Mouse (Mus musculus) lung, postnatal 25 days (tissue): ENCODE measurements at regions not wholly inside any gene's neighbourhood (a gene's known extent, or its start where the extent isn't known, plus 50 kb on each side); places are given as distances from the start of the nearest gene placed in this dataset.

Experiments used
- DNase-seq: peaks from one replicate; pipeline ENCODE4 v3.0.0; 2022; ENCODE audit warnings: low spot score

GRCm38 (mm10) chr13:107389535-107390150, 367.7 kb upstream of the Kif2a start:
- no peak for DNase-seq

- DNase-seq = peak; percentile 41
These were observed 367.1 kb upstream of the Kif2a start for GRCm38 (mm10) chr13:107389074-107389473.

- DNase-seq = no peak
These were observed 356.1 kb upstream of the Kif2a start for GRCm38 (mm10) chr13:107378076-107378475.

DNA sequence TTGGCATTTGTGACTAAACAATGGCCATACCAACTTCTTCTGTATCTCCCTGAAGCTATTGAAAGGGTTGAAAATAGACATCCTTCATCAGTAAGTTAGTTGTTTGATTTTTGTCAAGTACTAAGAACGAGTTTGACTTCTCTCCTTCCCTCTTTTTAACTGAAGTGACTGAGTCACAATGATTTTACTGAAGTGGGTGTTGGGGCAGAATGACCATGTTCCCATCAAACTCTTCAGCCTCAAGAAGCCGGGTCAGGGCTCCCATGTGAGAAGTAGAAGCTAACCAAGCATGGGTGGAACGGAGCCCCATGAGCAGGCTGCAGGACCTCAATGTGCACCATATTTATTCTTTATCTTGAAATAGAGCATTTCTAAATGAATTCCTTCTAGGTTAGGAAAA, 350.7 kb upstream of the Kif2a start:
- DNase-seq = peak; percentile 50

DNA sequence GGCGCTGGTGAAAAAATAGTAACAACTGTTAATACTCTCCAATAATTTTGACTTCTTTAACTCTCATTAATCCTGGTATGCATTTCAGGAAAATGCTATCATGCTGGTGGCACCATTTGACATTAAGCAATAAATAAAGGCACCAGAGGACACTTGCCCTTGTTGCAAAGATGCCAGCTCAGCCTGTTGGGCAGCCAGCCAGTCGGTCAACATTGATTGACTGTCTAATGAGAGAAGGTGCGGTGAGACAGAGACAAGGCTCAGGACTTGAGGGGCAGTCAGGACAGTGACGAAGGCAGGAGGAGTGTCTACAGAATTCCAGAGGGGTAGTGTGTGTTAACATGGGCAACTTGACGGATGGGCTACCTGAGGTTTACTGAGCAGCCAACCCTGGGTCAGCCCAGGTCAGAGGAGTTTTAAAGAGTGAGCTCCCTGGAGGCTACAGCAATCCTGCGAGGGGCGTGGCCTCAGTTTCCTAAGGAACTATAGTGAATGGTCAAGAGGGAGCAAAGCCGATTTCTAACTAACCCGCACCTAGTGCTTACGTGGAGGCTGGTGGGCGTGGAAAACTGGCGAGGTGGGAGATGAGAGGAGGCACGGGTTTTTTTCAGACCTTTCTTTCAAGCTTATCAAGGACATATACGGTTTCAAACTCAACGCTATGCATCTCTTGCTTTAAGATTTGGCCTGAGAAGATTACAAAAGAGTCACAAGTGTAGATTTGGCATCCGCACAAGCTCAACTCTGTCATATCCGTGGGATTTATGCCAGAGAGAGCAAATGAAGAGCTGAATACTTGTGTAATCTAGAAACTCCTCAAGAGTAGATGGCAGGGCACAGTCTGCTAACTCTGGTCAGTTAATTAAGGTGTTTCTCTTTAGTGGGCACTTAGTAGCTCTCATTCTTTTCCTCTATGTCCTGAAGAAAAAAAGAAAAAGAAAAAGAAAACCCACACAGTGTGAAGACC, 350.0 kb upstream of the Kif2a start:
- peak; percentile 57 for DNase-seq

- no peak for DNase-seq
These were observed 345.7 kb upstream of the Kif2a start for GRCm38 (mm10) chr13:107367639-107368038.

DNA sequence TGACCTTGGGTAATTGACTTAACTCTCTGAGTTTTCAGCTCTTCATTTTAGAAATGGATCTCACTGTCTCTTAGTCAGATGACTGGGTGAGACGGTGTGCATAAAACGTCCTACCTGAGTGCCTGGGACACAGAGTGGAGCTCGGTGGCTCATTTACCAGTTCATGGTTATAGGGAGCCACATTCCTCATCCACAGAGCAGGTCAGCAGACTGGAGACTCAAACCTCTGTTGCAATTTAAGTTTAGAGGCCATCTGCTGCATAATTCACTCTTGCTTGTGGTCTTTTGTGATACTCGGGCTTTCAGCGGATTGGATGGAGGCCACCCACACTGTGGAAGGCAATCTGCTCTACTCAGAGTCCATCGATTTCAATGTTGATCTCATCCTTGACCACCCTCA, 343.8 kb upstream of the Kif2a start:
- DNase-seq = no peak

- DNase-seq = no peak
These were observed 343.3 kb upstream of the Kif2a start for GRCm38 (mm10) chr13:107365241-107365640.

- no peak for DNase-seq
These were observed 341.1 kb upstream of the Kif2a start for GRCm38 (mm10) chr13:107362806-107363687.

- DNase-seq = no peak
These were observed 319.0 kb upstream of the Kif2a start for GRCm38 (mm10) chr13:107340802-107341364.

DNA sequence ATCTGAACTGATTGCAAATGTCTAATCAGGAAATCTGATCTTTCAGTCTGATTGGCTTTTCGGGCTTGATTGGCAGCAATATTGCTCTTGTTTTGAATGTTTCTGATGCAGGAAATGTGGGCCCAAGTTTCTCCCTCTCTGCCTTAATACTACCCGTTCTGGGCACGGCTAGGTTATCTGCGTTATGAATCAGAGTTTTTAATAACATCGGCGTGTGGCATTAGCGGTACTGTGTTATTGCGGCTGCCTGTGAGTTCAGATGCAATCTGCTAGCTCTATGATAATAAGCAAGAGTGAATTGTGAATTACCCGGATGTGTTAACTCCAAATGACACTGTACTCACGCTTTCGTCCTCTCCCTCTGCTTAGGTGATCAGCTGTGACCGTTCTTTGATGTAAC, 316.2 kb upstream of the Kif2a start:
- DNase-seq = no peak

GRCm38 (mm10) chr13:107337111-107337510, 315.2 kb upstream of the Kif2a start:
- DNase-seq = no peak

DNA sequence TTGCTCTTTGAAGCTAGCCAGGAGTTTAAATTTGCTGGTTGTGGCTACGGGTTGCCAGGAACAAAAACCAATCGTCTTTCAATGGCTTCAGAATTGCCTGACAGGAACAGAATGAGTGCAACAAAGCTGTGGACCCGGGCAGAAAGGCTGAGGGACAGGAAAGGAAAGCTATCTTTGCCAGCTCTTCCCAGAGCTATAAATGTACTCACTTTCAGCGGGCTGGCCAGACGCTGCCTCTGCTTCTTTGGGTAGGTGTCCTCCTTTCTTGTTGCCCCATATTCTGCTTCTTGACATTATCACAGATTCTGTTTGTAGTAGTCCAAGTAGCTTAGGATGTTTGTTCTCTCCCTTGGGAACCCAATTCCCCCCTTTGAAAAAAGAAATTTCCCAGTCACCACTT, 307.4 kb upstream of the Kif2a start:
- DNase-seq = no peak

GRCm38 (mm10) chr13:107325707-107326495, 304.0 kb upstream of the Kif2a start:
- peak; percentile 68 for DNase-seq

DNA sequence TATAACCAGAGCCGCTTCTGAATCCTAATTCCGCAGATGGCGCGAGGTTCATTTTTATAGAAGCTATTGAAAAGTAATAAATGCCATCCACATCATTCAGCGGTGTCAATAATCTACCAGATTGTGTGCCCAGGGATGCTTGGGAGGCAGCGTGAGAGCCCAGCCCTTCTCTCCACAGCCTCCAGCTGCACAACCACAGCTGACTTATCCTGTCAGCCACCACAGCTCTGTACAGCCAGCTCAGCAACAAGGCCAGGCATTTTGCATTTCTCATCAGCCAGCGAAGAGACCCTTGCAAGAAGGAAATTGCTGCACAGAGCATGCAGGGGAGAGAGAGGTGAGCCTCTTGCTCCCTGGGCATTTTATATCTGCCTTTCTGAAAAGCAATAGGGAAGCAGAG, 292.8 kb upstream of the Kif2a start:
- no peak for DNase-seq

GRCm38 (mm10) chr13:107308958-107309639, 287.2 kb upstream of the Kif2a start:
- no peak for DNase-seq

DNA sequence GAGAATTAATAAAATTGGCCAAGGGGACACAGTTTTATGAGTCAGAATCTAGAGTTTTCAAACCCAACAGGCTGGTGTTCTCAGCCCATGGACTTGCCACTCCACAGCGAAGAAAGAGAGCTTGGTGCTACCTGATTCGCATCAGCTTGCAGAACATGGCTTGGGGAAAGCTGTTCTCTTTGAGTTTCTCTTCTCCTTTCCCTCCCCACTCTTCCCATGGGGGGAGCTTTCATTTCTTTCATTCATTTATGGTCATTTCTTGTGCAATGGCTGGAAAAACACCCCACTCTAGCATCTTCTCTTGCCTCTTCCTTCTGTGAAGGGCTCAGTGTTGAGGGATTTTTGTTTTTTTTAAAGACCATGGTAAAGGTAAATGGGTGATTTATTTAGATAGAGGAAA, 286.5 kb upstream of the Kif2a start:
- no peak for DNase-seq

- DNase-seq = no peak
These were observed 285.0 kb upstream of the Kif2a start for GRCm38 (mm10) chr13:107306958-107307357.

DNA sequence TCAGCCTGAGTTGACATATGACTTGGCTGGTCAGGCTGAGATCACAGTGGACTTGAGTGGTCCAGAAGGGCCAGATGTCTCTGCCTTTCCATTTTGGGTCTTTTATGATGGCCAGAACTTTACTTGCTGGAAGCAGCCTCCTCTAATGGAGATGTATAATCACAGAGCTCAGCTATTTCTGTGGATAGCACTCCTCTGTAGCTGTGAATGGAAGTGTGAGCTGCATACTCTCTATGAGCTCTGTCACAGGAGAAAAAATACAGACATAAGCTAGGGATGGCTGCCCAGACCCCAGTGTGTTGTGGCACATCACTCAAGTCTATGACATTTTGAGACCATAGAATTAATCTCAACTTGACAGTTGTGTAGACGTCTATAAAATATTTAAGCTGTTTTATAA, 284.3 kb upstream of the Kif2a start:
- DNase-seq = no peak

GRCm38 (mm10) chr13:107305738-107306137, 283.8 kb upstream of the Kif2a start:
- no peak for DNase-seq

GRCm38 (mm10) chr13:107303878-107304277, 282.0 kb upstream of the Kif2a start:
- DNase-seq = no peak
